Mouse (Mus musculus) embryonic facial prominence, embryonic 12.5 days (tissue): ENCODE results near the gene Nos1ap. TPM values are rescaled to one million over a fixed set of nuclear protein-coding genes. Genes with fewer than 3 reads are reported as not detected.

Source experiments
- ATAC-seq: fragments of 200-750 bp; cut with Nextera tagmentation; 2 replicates; pipeline ENCODE4 v1.8.0; 2017; ENCODE audit not compliant: insufficient number of reproducible peaks, insufficient read depth, low FRiP score, low TSS enrichment
- H3K27ac ChIP-seq: fragments of 300-500 bp; sonication (generic); 2 replicates; pipeline ENCODE4 v1.5.1; 2016; ENCODE audit warnings: mild to moderate bottlenecking
- H3K27me3 ChIP-seq: fragments of 300-500 bp; sonication (generic); 2 replicates; pipeline ENCODE4 v1.6.1; 2016; ENCODE audit warnings: mild to moderate bottlenecking, moderate library complexity
- H3K36me3 ChIP-seq: fragments of 300-500 bp; sonication (generic); 2 replicates; pipeline ENCODE4 v1.6.1; 2016; ENCODE audit warnings: mild to moderate bottlenecking
- H3K4me1 ChIP-seq: fragments of 300-500 bp; sonication (generic); 2 replicates; pipeline ENCODE4 v1.6.1; 2016
- H3K4me2 ChIP-seq: fragments of 300-500 bp; sonication (generic); replicated peaks from 2 replicates; pipeline ENCODE4 v1.6.1; 2016; ENCODE audit warnings: mild to moderate bottlenecking, moderate library complexity
- H3K4me3 ChIP-seq: fragments of 300-500 bp; sonication (generic); 2 replicates; pipeline ENCODE4 v1.5.1; 2016; ENCODE audit warnings: mild to moderate bottlenecking
- H3K9ac ChIP-seq: fragments of 300-500 bp; sonication (generic); 2 replicates; pipeline ENCODE4 v1.6.1; 2016; ENCODE audit warnings: mild to moderate bottlenecking, moderate library complexity
- H3K9me3 ChIP-seq: fragments of 300-500 bp; sonication (generic); 2 replicates; pipeline ENCODE4 v1.6.1; 2016; ENCODE audit warnings: mild to moderate bottlenecking, moderate library complexity
- WGBS: fragments of 180-500 bp; shearing (Covaris S2); methylation state at CpG from one replicate; pipeline ENCODE4 v1.1.7; 2016; 5-methylcytosine and 5-hydroxymethylcytosine counted together
- polyA plus RNA-seq: library from polyadenylated mRNA; unstranded; fragments of >200 nt; fragmentation: Nextera tagmentation; extraction: Ambion mirVana; gene quantifications from 2 replicates; pipeline ENCODE4 v1.2.1, GENCODE M21; 2016

Nos1ap gene
- polyA plus RNA-seq, 1 experiment from 2014 or later: 10.9 TPM

- H3K27me3 ChIP-seq: no peaks in the 10 kb centered on the region
- H3K9me3 ChIP-seq: no peaks in the 10 kb centered on the region
- no peak overlapping the region for H3K9ac ChIP-seq
- H3K4me1 ChIP-seq: no peaks in the 10 kb centered on the region
- H3K4me3 ChIP-seq: no peak overlapping the region
- H3K36me3 ChIP-seq: no peaks in the 10 kb centered on the region
- H3K4me2 ChIP-seq: no peak overlapping the region
- no peak for ATAC-seq
- H3K27ac ChIP-seq: no peak overlapping the region
- WGBS: 91% methylated on average over 9 of the region's 9 CpGs
Measured at GRCm38 (mm10) chr1:170538481-170539061, 51.1 kb downstream of the Nos1ap start.

GRCm38 (mm10) chr1:170536344-170536743 lies 53.3 kb downstream of the Nos1ap start:
- no peak overlapping the region for H3K4me3 ChIP-seq
- H3K4me1 ChIP-seq: no peaks in the 10 kb centered on the region
- no peak overlapping the region for H3K27ac ChIP-seq
- no peaks in the 10 kb centered on the region for H3K9me3 ChIP-seq
- no peak overlapping the region for H3K9ac ChIP-seq
- 94% methylated on average over 3 of the region's 3 CpGs for WGBS
- H3K27me3 ChIP-seq: no peaks in the 10 kb centered on the region
- no peak for ATAC-seq
- no peaks in the 10 kb centered on the region for H3K36me3 ChIP-seq
- H3K4me2 ChIP-seq: no peak overlapping the region

- no peaks in the 10 kb centered on the region for H3K9me3 ChIP-seq
- no peak overlapping the region for H3K9ac ChIP-seq
- no peak overlapping the region for H3K4me2 ChIP-seq
- H3K27me3 ChIP-seq: no peaks in the 10 kb centered on the region
- no peak overlapping the region for H3K27ac ChIP-seq
- ATAC-seq: no peak
- no peaks in the 10 kb centered on the region for H3K36me3 ChIP-seq
- H3K4me1 ChIP-seq: no peaks in the 10 kb centered on the region
- H3K4me3 ChIP-seq: no peak overlapping the region
- 77% methylated on average over 2 of the region's 2 CpGs for WGBS
Measured at GRCm38 (mm10) chr1:170535221-170535620, 54.4 kb downstream of the Nos1ap start.

GRCm38 (mm10) chr1:170531286-170531685 lies 58.4 kb downstream of the Nos1ap start:
- no peak for ATAC-seq
- no peak overlapping the region for H3K4me2 ChIP-seq
- no peaks in the 10 kb centered on the region for H3K4me1 ChIP-seq
- H3K9ac ChIP-seq: no peak overlapping the region
- no peak overlapping the region for H3K4me3 ChIP-seq
- H3K36me3 ChIP-seq: no peaks in the 10 kb centered on the region
- WGBS: 86% methylated on average over 2 of the region's 2 CpGs
- no peaks in the 10 kb centered on the region for H3K27me3 ChIP-seq
- no peak overlapping the region for H3K27ac ChIP-seq
- no peaks in the 10 kb centered on the region for H3K9me3 ChIP-seq

GRCm38 (mm10) chr1:170530456-170530855 lies 59.2 kb downstream of the Nos1ap start:
- ATAC-seq: no peak
- Histone ChIP-seq H3K36me3 (no peaks in the 10 kb centered on the region), H3K4me3 (no peak overlapping the region), H3K9me3 (no peaks in the 10 kb centered on the region), H3K27me3 (no peaks in the 10 kb centered on the region), H3K4me2 (no peak overlapping the region), H3K4me1 (no peaks in the 10 kb centered on the region), H3K9ac (no peak overlapping the region), H3K27ac (no peak overlapping the region)
- 53% methylated on average over 4 of the region's 4 CpGs for WGBS

- H3K9ac ChIP-seq: no peak overlapping the region
- H3K27ac ChIP-seq: no peak overlapping the region
- no peaks in the 10 kb centered on the region for H3K27me3 ChIP-seq
- H3K36me3 ChIP-seq: no peaks in the 10 kb centered on the region
- 0 out of 2 replicates have a peak, but pooled peaks cover 3% of the 10 kb centered on the region for H3K4me1 ChIP-seq
- H3K4me2 ChIP-seq: no peak overlapping the region
- H3K4me3 ChIP-seq: no peak overlapping the region
- 67% methylated on average over 5 of the region's 5 CpGs for WGBS
- H3K9me3 ChIP-seq: 0 out of 2 replicates have a peak, but pooled peaks cover 5% of the 10 kb centered on the region
- no peak for ATAC-seq
Measured at GRCm38 (mm10) chr1:170522891-170523290, 66.8 kb downstream of the Nos1ap start.

- no peak overlapping the region for H3K9ac ChIP-seq
- no peak overlapping the region for H3K4me2 ChIP-seq
- H3K4me3 ChIP-seq: no peak overlapping the region
- 0 out of 2 replicates have a peak, but pooled peaks cover 5% of the 10 kb centered on the region for H3K9me3 ChIP-seq
- no peak overlapping the region for H3K27ac ChIP-seq
- 48% methylated on average over 6 of the region's 6 CpGs for WGBS
- H3K27me3 ChIP-seq: no peaks in the 10 kb centered on the region
- peak; percentile 72 for ATAC-seq
- 0 out of 2 replicates have a peak, but pooled peaks cover 3% of the 10 kb centered on the region for H3K4me1 ChIP-seq
- H3K36me3 ChIP-seq: no peaks in the 10 kb centered on the region
Measured at GRCm38 (mm10) chr1:170521520-170522205, 68.0 kb downstream of the Nos1ap start.

- Histone ChIP-seq H3K36me3 (no peaks in the 10 kb centered on the region), H3K9me3 (0 out of 2 replicates have a peak, but pooled peaks cover 5% of the 10 kb centered on the region), H3K27ac (no peak overlapping the region), H3K4me2 (no peak overlapping the region), H3K4me1 (0 out of 2 replicates have a peak, but pooled peaks cover 3% of the 10 kb centered on the region), H3K9ac (no peak overlapping the region), H3K4me3 (no peak overlapping the region), H3K27me3 (no peaks in the 10 kb centered on the region)
- 83% methylated on average over 4 of the region's 4 CpGs for WGBS
- no peak for ATAC-seq
Measured at GRCm38 (mm10) chr1:170520206-170520605, 69.5 kb downstream of the Nos1ap start.

GRCm38 (mm10) chr1:170519631-170520030 lies 70.0 kb downstream of the Nos1ap start:
- Histone ChIP-seq H3K27ac (no peak overlapping the region), H3K4me1 (0 out of 2 replicates have a peak, but pooled peaks cover 3% of the 10 kb centered on the region), H3K36me3 (no peaks in the 10 kb centered on the region), H3K4me3 (no peak overlapping the region), H3K9me3 (0 out of 2 replicates have a peak, but pooled peaks cover 5% of the 10 kb centered on the region), H3K9ac (no peak overlapping the region), H3K4me2 (no peak overlapping the region), H3K27me3 (no peaks in the 10 kb centered on the region)
- ATAC-seq: no peak
- 97% methylated on average over 7 of the region's 7 CpGs for WGBS

GRCm38 (mm10) chr1:170516182-170516581 lies 73.5 kb downstream of the Nos1ap start:
- no peak for ATAC-seq
- Histone ChIP-seq H3K27ac (no peak overlapping the region), H3K9ac (no peak overlapping the region), H3K4me2 (no peak overlapping the region), H3K27me3 (no peaks in the 10 kb centered on the region), H3K36me3 (no peaks in the 10 kb centered on the region), H3K4me1 (no peaks in the 10 kb centered on the region), H3K9me3 (0 out of 2 replicates have a peak, but pooled peaks cover 5% of the 10 kb centered on the region), H3K4me3 (no peak overlapping the region)
- 89% methylated on average over 6 of the region's 6 CpGs for WGBS

- Histone ChIP-seq H3K27me3 (no peaks in the 10 kb centered on the region), H3K4me3 (no peak overlapping the region), H3K4me1 (no peaks in the 10 kb centered on the region), H3K27ac (no peak overlapping the region), H3K9me3 (0 out of 2 replicates have a peak, but pooled peaks cover 5% of the 10 kb centered on the region), H3K36me3 (no peaks in the 10 kb centered on the region), H3K9ac (no peak overlapping the region), H3K4me2 (no peak overlapping the region)
- 77% methylated on average over 1 of the region's 1 CpGs for WGBS
- no peak for ATAC-seq
Measured at GRCm38 (mm10) chr1:170515455-170515854, 74.2 kb downstream of the Nos1ap start.

- no peak for ATAC-seq
- Histone ChIP-seq H3K9me3 (0 out of 2 replicates have a peak, but pooled peaks cover 5% of the 10 kb centered on the region), H3K4me3 (no peak overlapping the region), H3K36me3 (no peaks in the 10 kb centered on the region), H3K27ac (no peak overlapping the region), H3K4me2 (no peak overlapping the region), H3K9ac (no peak overlapping the region), H3K4me1 (no peaks in the 10 kb centered on the region), H3K27me3 (no peaks in the 10 kb centered on the region)
- 69% methylated on average over 12 of the region's 12 CpGs for WGBS
Measured at GRCm38 (mm10) chr1:170514226-170514625, 75.4 kb downstream of the Nos1ap start.
